Mouse (Mus musculus) CH12.LX (cell line): ENCODE results near the gene Crtc2. TPM values are rescaled to one million over a fixed set of nuclear protein-coding genes. Genes with fewer than 3 reads are reported as not detected.

Source experiments
- DNase-seq: peaks from one replicate; pipeline ENCODE4 v3.0.0-alpha.2; 2013; ENCODE audit errors: extremely low read depth
- H3K27ac ChIP-seq: 2 replicates; pipeline ENCODE4 v1.5.1; 2012; ENCODE audit warnings: low read depth, mild to moderate bottlenecking, control low read depth, moderate library complexity; ENCODE audit not compliant: insufficient read depth
- H3K27me3 ChIP-seq: replicated peaks from 2 replicates; pipeline ENCODE3; 2012; ENCODE audit warnings: inconsistent platforms
- H3K36me3 ChIP-seq, 2 experiments: replicated peaks in 1 of 2; 2 replicates each; pipeline versions ENCODE3 to v1.6.1; 2012; ENCODE audit warnings: inconsistent platforms in 1 of 2, low read length in 1 of 2, mild to moderate bottlenecking in 1 of 2, mixed read lengths in 1 of 2, moderate library complexity in 1 of 2; ENCODE audit not compliant: control insufficient read depth in 1 of 2, insufficient read depth in 1 of 2
- H3K4me1 ChIP-seq, 2 experiments: 2 replicates each; pipeline ENCODE4 v1.6.1; 2012; ENCODE audit warnings: inconsistent platforms in 1 of 2, moderate library complexity in 1 of 2; ENCODE audit not compliant: insufficient read depth in 2 of 2, control insufficient read depth in 1 of 2
- H3K4me2 ChIP-seq: 2 replicates; pipeline ENCODE4 v1.6.1; 2012; ENCODE audit warnings: low read depth, mild to moderate bottlenecking, control low read depth; ENCODE audit not compliant: poor library complexity, insufficient read depth, severe bottlenecking
- H3K4me3 ChIP-seq, 3 experiments: fragments of 150-350 bp in 1 of 3; sonication (generic) in 1 of 3; replicated peaks in 1 of 3; 2 replicates each; pipeline versions ENCODE3 to v1.5.1; 2011 to 2012; ENCODE audit warnings: low read depth in 2 of 3, low read length in 2 of 3, mild to moderate bottlenecking in 2 of 3, moderate library complexity in 2 of 3, control low read depth in 1 of 3, improper control_type of control experiment in 1 of 3, inconsistent platforms in 1 of 3, mixed read lengths in 1 of 3; ENCODE audit not compliant: poor library complexity in 1 of 3
- H3K79me2 ChIP-seq: replicated peaks from 2 replicates; pipeline ENCODE4 v1.6.1; 2012; ENCODE audit warnings: mild to moderate bottlenecking, moderate library complexity; ENCODE audit not compliant: control insufficient read depth, poor library complexity, insufficient read depth, severe bottlenecking; ENCODE audit errors: extremely low read depth
- H3K9ac ChIP-seq: 2 replicates; pipeline ENCODE4 v1.6.1; 2012; ENCODE audit warnings: low read depth, mild to moderate bottlenecking, control low read depth, moderate library complexity; ENCODE audit not compliant: insufficient read depth
- H3K9me3 ChIP-seq: replicated peaks from 2 replicates; pipeline ENCODE3; 2012; ENCODE audit warnings: low read length, inconsistent platforms, mixed read lengths
- BHLHE40 ChIP-seq: IDR thresholded peaks from 2 replicates; pipeline ENCODE4 v1.6.1; 2011; ENCODE audit warnings: mild to moderate bottlenecking, low read depth, low read length, improper control_type of control experiment
- CHD1 ChIP-seq: IDR thresholded peaks from 2 replicates; pipeline ENCODE4 v1.6.1; 2012; ENCODE audit warnings: low read depth, low read length, improper control_type of control experiment, inconsistent platforms
- CHD2 ChIP-seq: IDR thresholded peaks from 2 replicates; pipeline ENCODE4 v1.6.1; 2011; ENCODE audit warnings: low read length, improper control_type of control experiment
- CTCF ChIP-seq, 2 experiments: IDR thresholded peaks in 1 of 2; conservative IDR thresholded peaks in 1 of 2; 2 replicates each; pipeline ENCODE4 v1.5.1; 2011 to 2012; ENCODE audit warnings: low read depth in 2 of 2, low read length in 2 of 2, improper control_type of control experiment in 1 of 2, inconsistent platforms in 1 of 2, mild to moderate bottlenecking in 1 of 2, moderate library complexity in 1 of 2
- E2F4 ChIP-seq: IDR thresholded peaks from 2 replicates; pipeline ENCODE4 v1.6.1; 2011; ENCODE audit warnings: low read depth, low read length, improper control_type of control experiment; ENCODE audit not compliant: insufficient replicate concordance
- ELF1 ChIP-seq: IDR thresholded peaks from 2 replicates; pipeline ENCODE4 v1.6.1; 2014; ENCODE audit warnings: low read depth, mild to moderate bottlenecking, inconsistent platforms, low read length, improper control_type of control experiment
- EP300 ChIP-seq: IDR thresholded peaks from 2 replicates; pipeline ENCODE4 v1.6.1; 2011; ENCODE audit warnings: low read length, improper control_type of control experiment
- ETS1 ChIP-seq: conservative IDR thresholded peaks from 2 replicates; pipeline ENCODE4 v1.6.1; 2012; ENCODE audit warnings: low read depth, mild to moderate bottlenecking, inconsistent platforms, low read length, improper control_type of control experiment, moderate library complexity
- GABPA ChIP-seq: IDR thresholded peaks from 2 replicates; pipeline ENCODE4 v1.6.1; 2012; ENCODE audit warnings: low read depth, low read length, improper control_type of control experiment, inconsistent platforms; ENCODE audit not compliant: insufficient replicate concordance
- HCFC1 ChIP-seq: IDR thresholded peaks from 2 replicates; pipeline ENCODE4 v1.6.1; 2012; ENCODE audit warnings: low read depth, mild to moderate bottlenecking, inconsistent platforms, low read length, improper control_type of control experiment
- IRF4 ChIP-seq: IDR thresholded peaks from 2 replicates; pipeline ENCODE4 v1.6.1; 2014; ENCODE audit warnings: low read depth, mild to moderate bottlenecking, inconsistent platforms, low read length, improper control_type of control experiment
- JUN ChIP-seq: IDR thresholded peaks from 2 replicates; pipeline ENCODE4 v1.6.1; 2011; ENCODE audit warnings: low read depth, mild to moderate bottlenecking, low read length, improper control_type of control experiment, moderate library complexity; ENCODE audit not compliant: insufficient read depth
- JUND ChIP-seq: conservative IDR thresholded peaks from 2 replicates; pipeline ENCODE4 v1.6.1; 2011; ENCODE audit warnings: low read depth, low read length, improper control_type of control experiment
- KAT2A ChIP-seq: IDR thresholded peaks from 2 replicates; pipeline ENCODE4 v1.6.1; 2012; ENCODE audit warnings: low read length, improper control_type of control experiment, inconsistent platforms; ENCODE audit not compliant: insufficient replicate concordance
- MAFK ChIP-seq: IDR thresholded peaks from 2 replicates; pipeline ENCODE4 v1.6.1; 2011; ENCODE audit warnings: low read length, improper control_type of control experiment; ENCODE audit not compliant: insufficient replicate concordance
- MAX ChIP-seq: IDR thresholded peaks from 2 replicates; pipeline ENCODE4 v1.6.1; 2011; ENCODE audit warnings: low read length, improper control_type of control experiment
- MAZ ChIP-seq: IDR thresholded peaks from 2 replicates; pipeline ENCODE4 v1.6.1; 2012; ENCODE audit warnings: low read depth, mild to moderate bottlenecking, inconsistent platforms, low read length, improper control_type of control experiment, moderate library complexity
- MEF2A ChIP-seq: IDR thresholded peaks from 2 replicates; pipeline ENCODE4 v1.6.1; 2014; ENCODE audit warnings: low read depth, mild to moderate bottlenecking, inconsistent platforms, low read length, improper control_type of control experiment, borderline replicate concordance
- MXI1 ChIP-seq: IDR thresholded peaks from 2 replicates; pipeline ENCODE4 v1.6.1; 2011; ENCODE audit warnings: mild to moderate bottlenecking, low read depth, low read length, improper control_type of control experiment
- MYC ChIP-seq: IDR thresholded peaks from 2 replicates; pipeline ENCODE4 v1.6.1; 2011; ENCODE audit warnings: low read depth, mild to moderate bottlenecking, improper control_type of control experiment, low read length
- NELFE ChIP-seq: IDR thresholded peaks from 2 replicates; pipeline ENCODE4 v1.6.1; 2011; ENCODE audit warnings: low read depth, low read length, improper control_type of control experiment
- NRF1 ChIP-seq: IDR thresholded peaks from 2 replicates; pipeline ENCODE4 v1.6.1; 2014; ENCODE audit warnings: low read depth, mild to moderate bottlenecking, inconsistent platforms, low read length, improper control_type of control experiment, moderate library complexity
- PAX5 ChIP-seq: IDR thresholded peaks from 2 replicates; pipeline ENCODE4 v1.6.1; 2012; ENCODE audit warnings: low read length, inconsistent platforms, mixed read lengths
- POLR2A ChIP-seq: IDR thresholded peaks from 2 replicates; pipeline ENCODE4 v1.6.1; 2011; ENCODE audit warnings: low read depth, mild to moderate bottlenecking, improper control_type of control experiment, low read length
- POLR2AphosphoS2 ChIP-seq: IDR thresholded peaks from 2 replicates; pipeline ENCODE4 v1.6.1; 2011; ENCODE audit warnings: low read depth, low read length, improper control_type of control experiment
- RAD21 ChIP-seq: IDR thresholded peaks from 2 replicates; pipeline ENCODE4 v1.6.1; 2011; ENCODE audit warnings: low read depth, mild to moderate bottlenecking, low read length, improper control_type of control experiment, moderate library complexity
- RCOR1 ChIP-seq: conservative IDR thresholded peaks from 2 replicates; pipeline ENCODE4 v1.6.1; 2012; ENCODE audit warnings: low read depth, mild to moderate bottlenecking, inconsistent platforms, low read length, improper control_type of control experiment
- SIN3A ChIP-seq: IDR thresholded peaks from 2 replicates; pipeline ENCODE4 v1.6.1; 2012; ENCODE audit warnings: low read length, improper control_type of control experiment, inconsistent platforms
- SMC3 ChIP-seq: IDR thresholded peaks from 2 replicates; pipeline ENCODE4 v1.6.1; 2011; ENCODE audit warnings: low read depth, low read length, improper control_type of control experiment
- TBP ChIP-seq: conservative IDR thresholded peaks from 2 replicates; pipeline ENCODE4 v1.6.1; 2011; ENCODE audit warnings: low read depth, low read length, improper control_type of control experiment
- TCF12 ChIP-seq: IDR thresholded peaks from 2 replicates; pipeline ENCODE4 v1.6.1; 2014; ENCODE audit warnings: low read depth, mild to moderate bottlenecking, inconsistent platforms, low read length, improper control_type of control experiment
- UBTF ChIP-seq: IDR thresholded peaks from 2 replicates; pipeline ENCODE4 v1.6.1; 2012; ENCODE audit warnings: low read depth, mild to moderate bottlenecking, inconsistent platforms, low read length, improper control_type of control experiment, moderate library complexity
- USF1 ChIP-seq: IDR thresholded peaks from 2 replicates; pipeline ENCODE4 v1.6.1; 2014; ENCODE audit warnings: low read depth, mild to moderate bottlenecking, inconsistent platforms, low read length, improper control_type of control experiment
- USF2 ChIP-seq: conservative IDR thresholded peaks from 2 replicates; pipeline ENCODE4 v1.6.1; 2011; ENCODE audit warnings: low read depth, low read length, improper control_type of control experiment
- ZC3H11A ChIP-seq: IDR thresholded peaks from 2 replicates; pipeline ENCODE4 v1.6.1; 2012; ENCODE audit warnings: low read depth, mild to moderate bottlenecking, inconsistent platforms, low read length, improper control_type of control experiment
- ZKSCAN1 ChIP-seq: IDR thresholded peaks from 2 replicates; pipeline ENCODE4 v1.6.1; 2012; ENCODE audit warnings: low read depth, inconsistent platforms, low read length, improper control_type of control experiment, borderline replicate concordance
- ZMIZ1 ChIP-seq: IDR thresholded peaks from 2 replicates; pipeline ENCODE4 v1.6.1; 2012; ENCODE audit warnings: low read depth, mild to moderate bottlenecking, inconsistent platforms, low read length, improper control_type of control experiment
- ZNF384 ChIP-seq: IDR thresholded peaks from 2 replicates; pipeline ENCODE4 v1.6.1; 2012; ENCODE audit warnings: low read depth, low read length, improper control_type of control experiment, inconsistent platforms
- dilution Hi-C: fragments of 300-500 bp; cut with MboI; formaldehyde crosslinking; loops from 2 replicates; pipeline ENCODE4 v1.14.3; 2020; ENCODE audit warnings: low sequenced_read_pairs; ENCODE audit not compliant: extremely low pct_unique_long_range_greater_than_20kb, extremely low pct_ligation_motif_present
- in situ Hi-C: fragments of 300-500 bp; cut with MboI; formaldehyde crosslinking; loops from 3 replicates; pipeline ENCODE4 v1.14.3; 2019; ENCODE audit warnings: low sequenced_read_pairs, low pct_ligation_motif_present, low pct_unique_long_range_greater_than_20kb, mixed read lengths
- polyA plus RNA-seq: library from polyadenylated mRNA; unstranded; fragments of >175 nt; gene quantifications from 2 replicates; pipeline ENCODE4 v1.2.1, GENCODE M21; 2012; ENCODE audit warnings: low read depth; ENCODE audit not compliant: insufficient read length
- total RNA-seq, 2 experiments: library from RNA; depleted of rRNA; stranded (reverse); fragments of 300-350 nt in 1 of 2; fragments of >200 nt in 1 of 2; gene quantifications; 2 replicates each; pipeline ENCODE4 v1.2.3; 2012 to 2014

The Crtc2 gene
- total and polyA plus RNA-seq, 3 experiments = 6.1 to 69.8 (median 13.5) TPM

- DNase-seq = peak; percentile 97
- dilution Hi-C loops = no loop called here
- H3K4me1 ChIP-seq = peaks cover 2 to 35% of the 10 kb centered on the region in 2 experiments; a peak in 3 of 4 replicates
- peak within 1 kb of the TSS; percentile 69 to 96 (median 74) for H3K4me3 ChIP-seq
- H3K27ac ChIP-seq = peak within 1 kb of the TSS; percentile 84
- H3K27me3 ChIP-seq = no peaks in the 10 kb centered on the region
- H3K79me2 ChIP-seq = peaks cover 35% of the 10 kb centered on the region
- peak within 1 kb of the TSS; percentile 94 for H3K9ac ChIP-seq
- TF ChIP-seq PAX5 (no peak), MXI1 (peak; percentile 86; the same call in 1 of the 2 replicates), HCFC1 (peak; percentile 95), UBTF (no peak), NELFE (peak; percentile 100), NRF1 (peak; percentile 85), JUND (0 out of 2 replicates have a peak, but pooled peaks have one; percentile 26), GABPA (no peak; the same call in 1 of the 2 replicates), ZKSCAN1 (no peak), JUN (no peak), IRF4 (no peak; the same call in 1 of the 2 replicates), ZNF384 (no peak), RCOR1 (peak; percentile 56; the same call in 1 of the 2 replicates), MAX (peak; percentile 74), MAFK (no peak), KAT2A (peak; percentile 87; the same call in 1 of the 2 replicates), SMC3 (no peak), POLR2A (peak; percentile 99), USF1 (no peak), POLR2AphosphoS2 (peak; percentile 94), CTCF (conservative IDR thresholded peaks at IDR 0.05 in 1 of 2, IDR thresholded peaks at IDR 0.05 in 1 of 2; ENCODE audit: low read depth in 2 of 2, low read length in 2 of 2) (no peak), MEF2A (peak; percentile 75), ZC3H11A (no peak), EP300 (no peak), BHLHE40 (no peak), CHD1 (no peak), USF2 (no peak), RAD21 (no peak), MYC (peak; percentile 88), ELF1 (peak; percentile 97), MAZ (no peak), ETS1 (0 out of 2 replicates have a peak, but pooled peaks have one; percentile 2), TCF12 (peak; percentile 80), SIN3A (peak; percentile 94), ZMIZ1 (peak; percentile 94), TBP (peak; percentile 99), CHD2 (no peak), E2F4 (no peak)
- H3K4me2 ChIP-seq = peak within 1 kb of the TSS; percentile 99
- H3K36me3 ChIP-seq = peaks cover 29 to 41% of the 10 kb centered on the region in 2 experiments
- no peaks in the 10 kb centered on the region for H3K9me3 ChIP-seq
- in situ Hi-C loops = no loop called here
These were observed 40.5 kb upstream of the Crtc2 start, which contains the start of the genes Rps27 and Rab13 for GRCm38 (mm10) chr3:90213377-90213866. Gene Rps27, minus strand, starts transcription at chr3:90213651. Gene Rab13, plus strand, starts transcription at chr3:90213695.
